Mouse (Mus musculus): ENCODE measurements around the gene Sorcs2. TPM values are rescaled to one million over a fixed set of nuclear protein-coding genes. Genes with fewer than 3 reads are reported as not detected.

Gene Sorcs2
- polyA plus RNA-seq (2012; rRNA removed), result 6.5 and 11.2 TPM in 2 replicates

DNA sequence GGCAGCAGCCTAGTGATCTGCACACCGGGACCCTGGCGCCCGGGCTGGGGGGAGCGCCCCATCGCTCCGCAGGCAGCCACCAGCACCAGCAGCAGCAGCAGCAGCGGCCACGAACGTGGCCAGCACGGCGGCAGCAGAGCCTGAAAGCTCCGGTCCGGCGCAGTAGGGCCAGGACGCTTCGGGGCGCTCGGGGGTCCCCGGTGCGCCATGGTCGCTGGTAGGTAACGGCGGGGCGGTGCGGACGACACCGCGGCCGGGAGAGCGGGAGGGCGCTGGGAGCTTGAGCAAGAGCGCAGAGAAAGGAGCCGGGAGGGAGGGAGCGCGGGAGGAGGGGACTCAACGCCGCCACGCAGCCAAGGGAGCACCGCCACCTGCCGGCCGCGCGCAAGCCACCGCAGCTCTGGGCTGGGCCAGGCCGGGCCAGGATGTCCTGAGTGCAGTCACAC is at the start of gene Sorcs2:
Sorcs2 (minus strand) TSS at position 303 of the 446 bp plus-strand sequence.

DNA sequence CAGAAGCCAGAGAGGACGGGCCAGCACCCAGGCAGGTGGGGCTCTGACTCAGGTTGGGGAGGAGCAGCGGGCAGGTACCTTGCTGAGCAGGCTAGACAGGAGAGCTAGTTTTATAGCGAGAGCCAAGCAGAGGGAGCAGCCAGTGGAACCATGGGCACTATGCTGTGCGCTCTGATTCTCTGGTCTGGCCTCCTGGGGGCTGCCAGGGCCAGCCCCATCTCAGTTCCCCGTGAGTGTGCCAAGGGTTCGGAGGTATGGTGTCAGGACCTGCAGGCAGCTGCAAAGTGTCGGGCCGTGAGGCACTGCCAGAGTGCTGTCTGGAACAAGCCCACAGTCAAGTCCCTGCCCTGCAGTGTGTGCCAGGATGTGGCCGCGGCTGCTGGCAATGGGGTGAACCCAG is 194.0 kb downstream of the Sorcs2 start, which contains the start of gene Psapl1:
Psapl1 (plus strand) TSS at position 106 of the 400 bp plus-strand sequence.

Other genes with a start within 250 kb of the Sorcs2 start
- not detected in 2 replicates for gene Psapl1, start 194.1 kb downstream of the Sorcs2 start, polyA plus RNA-seq (2012; rRNA removed)
- 24.0 and 28.1 TPM in 2 replicates for gene Grpel1, start 66.9 kb upstream of the Sorcs2 start, polyA plus RNA-seq (2012; rRNA removed)
- 12.8 and 13.0 TPM in 2 replicates for gene Tada2b, start 86.1 kb upstream of the Sorcs2 start, polyA plus RNA-seq (2012; rRNA removed)
- 2.4 and 5.4 TPM in 2 replicates for gene Ccdc96, start 86.4 kb upstream of the Sorcs2 start, polyA plus RNA-seq (2012; rRNA removed)
- gene Tbc1d14, start 195.1 kb upstream of the Sorcs2 start, polyA plus RNA-seq (2012; rRNA removed), result 40.7 and 48.2 TPM in 2 replicates